Mouse (Mus musculus): ENCODE data around the gene Fam83b. TPM values are rescaled to one million over a fixed set of nuclear protein-coding genes. Genes with fewer than 3 reads are reported as not detected.

Fam83b gene
- polyA plus RNA-seq, 1 experiment from 2014 or later, result 0.06 TPM

DNA sequence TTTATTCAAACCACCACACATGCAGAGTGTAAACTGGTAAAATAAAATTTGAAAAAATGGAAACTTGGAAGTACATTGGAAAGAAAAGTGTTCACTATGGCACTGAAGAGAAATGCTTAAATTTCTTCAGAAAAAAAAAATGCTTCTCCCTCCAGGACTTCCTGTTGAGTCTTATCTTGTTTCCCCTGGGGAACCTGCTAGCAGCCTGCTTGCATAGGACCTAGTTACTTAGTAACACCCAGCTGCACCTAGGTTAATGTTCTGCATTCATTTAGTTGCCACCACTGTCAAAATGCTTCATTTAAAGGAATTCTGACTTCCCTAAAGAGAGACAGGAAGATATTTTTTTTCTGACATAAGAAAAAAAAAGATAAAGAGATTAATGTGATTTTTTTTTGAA, 61.3 kb downstream of the Fam83b start:
- no peak overlapping the region for H3K4me2 ChIP-seq
- no peak overlapping the region for H3K27ac ChIP-seq
- H3K27me3 ChIP-seq (replicated peaks), result no peaks in the 10 kb centered on the region
- ATAC-seq (replicated peaks), result no peak
- H3K4me3 ChIP-seq, result no peak overlapping the region
- H3K4me1 ChIP-seq, result no peaks in the 10 kb centered on the region
- no peaks in the 10 kb centered on the region for H3K36me3 ChIP-seq (replicated peaks)
- H3K9ac ChIP-seq, result no peak overlapping the region
- H3K9me3 ChIP-seq, result no peaks in the 10 kb centered on the region

DNA sequence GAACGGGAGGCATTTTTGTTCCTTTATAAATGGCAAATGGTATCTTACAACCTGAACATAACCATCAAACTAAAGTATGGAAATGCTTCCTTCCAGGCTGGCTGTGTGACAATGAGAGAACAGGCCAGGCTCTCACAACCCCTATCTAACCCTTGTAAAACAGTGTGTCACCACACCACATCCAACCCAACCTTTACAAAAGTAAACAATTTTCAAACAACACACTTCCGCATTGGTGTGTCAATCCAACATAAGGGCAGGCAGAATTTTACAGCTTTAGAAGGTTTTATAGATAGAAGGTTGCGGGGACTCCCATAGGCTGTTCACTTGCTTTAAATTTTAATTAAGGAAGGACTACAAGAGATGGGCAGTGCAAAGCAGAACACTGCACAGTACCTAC, 77.2 kb downstream of the Fam83b start:
- Histone ChIP-seq H3K4me1 (no peaks in the 10 kb centered on the region), H3K9ac (no peak overlapping the region), H3K36me3 (replicated peaks) (no peaks in the 10 kb centered on the region), H3K9me3 (no peaks in the 10 kb centered on the region; the same call in 1 of the 2 replicates), H3K27ac (no peak overlapping the region), H3K4me3 (no peak overlapping the region), H3K27me3 (replicated peaks) (no peaks in the 10 kb centered on the region), H3K4me2 (no peak overlapping the region)
- 92% methylated on average over 3 of the region's 3 CpGs for WGBS
- no peak for ATAC-seq (replicated peaks)

DNA sequence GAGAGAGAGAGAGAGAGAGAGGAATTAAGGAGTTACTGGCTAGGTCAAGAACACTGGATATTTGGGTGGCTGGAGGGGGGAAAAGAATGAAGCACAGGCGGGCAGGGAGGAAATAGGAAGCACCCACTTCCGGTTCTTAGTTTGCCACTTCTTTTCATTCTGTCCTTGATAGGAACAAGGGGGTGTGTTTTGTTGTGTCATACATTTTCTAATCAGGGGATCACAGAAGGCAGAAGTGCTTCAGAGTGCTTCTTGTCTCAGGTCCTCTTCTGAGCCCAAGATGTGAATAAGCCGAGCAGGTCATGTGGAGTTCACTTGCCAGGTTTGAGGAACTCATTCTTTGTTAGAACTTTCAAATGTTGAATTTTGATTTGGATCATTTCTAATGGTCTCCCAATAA, 86.8 kb downstream of the Fam83b start:
- Histone ChIP-seq H3K27ac (no peak overlapping the region), H3K4me1 (no peaks in the 10 kb centered on the region), H3K36me3 (replicated peaks) (no peaks in the 10 kb centered on the region), H3K27me3 (replicated peaks) (no peaks in the 10 kb centered on the region), H3K9ac (no peak overlapping the region), H3K4me3 (no peak overlapping the region), H3K4me2 (no peak overlapping the region), H3K9me3 (no peaks in the 10 kb centered on the region)
- WGBS, result 84% methylated on average over 3 of the region's 3 CpGs
- no peak for ATAC-seq (replicated peaks)

DNA sequence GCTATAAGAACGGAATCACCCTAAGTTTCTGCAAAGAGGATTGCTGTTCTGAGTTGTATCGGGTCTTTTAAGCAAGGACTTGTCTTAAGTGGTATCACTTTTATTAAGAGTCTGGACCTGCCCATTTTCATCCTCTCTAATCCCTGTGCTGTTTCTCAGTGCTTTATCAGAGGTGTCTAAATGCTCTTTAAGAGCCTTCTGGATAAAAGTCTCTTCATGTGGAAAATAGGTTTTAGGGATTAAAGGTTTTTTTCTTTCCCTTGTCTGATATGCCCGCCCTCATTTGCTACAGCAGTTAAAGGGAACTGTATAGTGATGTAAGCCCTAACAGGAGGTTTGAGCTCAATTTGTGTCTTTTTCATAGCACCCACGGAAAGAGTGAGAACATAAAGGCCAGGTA, 97.4 kb downstream of the Fam83b start:
- no peak overlapping the region for H3K4me2 ChIP-seq
- no peak overlapping the region for H3K9ac ChIP-seq
- no peaks in the 10 kb centered on the region for H3K36me3 ChIP-seq (replicated peaks)
- H3K27me3 ChIP-seq (replicated peaks), result no peaks in the 10 kb centered on the region
- no peak overlapping the region for H3K27ac ChIP-seq
- no peaks in the 10 kb centered on the region for H3K4me1 ChIP-seq
- H3K4me3 ChIP-seq, result no peak overlapping the region
- 23% methylated on average over 4 of the region's 4 CpGs for WGBS
- ATAC-seq (replicated peaks), result no peak
- H3K9me3 ChIP-seq, result no peaks in the 10 kb centered on the region

DNA sequence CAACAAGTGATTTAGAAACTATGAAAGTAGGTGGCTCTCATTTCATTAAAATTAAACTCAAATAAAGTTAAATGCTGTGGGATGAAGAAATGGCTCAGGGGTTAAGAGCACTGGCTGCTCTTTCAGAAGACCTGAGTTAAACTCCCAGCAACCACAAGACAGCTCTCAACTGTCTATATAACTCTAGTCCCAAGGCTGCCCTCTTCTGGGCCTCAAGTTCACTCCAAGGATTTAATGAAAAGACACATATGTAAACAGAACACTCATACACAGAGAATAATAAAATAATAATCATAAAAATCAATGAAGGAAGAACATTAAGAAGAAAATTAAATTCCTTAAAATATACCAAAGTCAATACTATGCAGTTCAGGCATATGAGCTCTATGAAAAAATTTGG, 105.4 kb downstream of the Fam83b start:
- H3K4me2 ChIP-seq, result no peak overlapping the region
- H3K9me3 ChIP-seq, result no peaks in the 10 kb centered on the region
- no peak overlapping the region for H3K9ac ChIP-seq
- no peaks in the 10 kb centered on the region for H3K36me3 ChIP-seq (replicated peaks)
- no peak for ATAC-seq (replicated peaks)
- H3K27ac ChIP-seq, result no peak overlapping the region
- H3K4me1 ChIP-seq, result no peaks in the 10 kb centered on the region
- H3K4me3 ChIP-seq, result no peak overlapping the region
- no peaks in the 10 kb centered on the region for H3K27me3 ChIP-seq (replicated peaks)

DNA sequence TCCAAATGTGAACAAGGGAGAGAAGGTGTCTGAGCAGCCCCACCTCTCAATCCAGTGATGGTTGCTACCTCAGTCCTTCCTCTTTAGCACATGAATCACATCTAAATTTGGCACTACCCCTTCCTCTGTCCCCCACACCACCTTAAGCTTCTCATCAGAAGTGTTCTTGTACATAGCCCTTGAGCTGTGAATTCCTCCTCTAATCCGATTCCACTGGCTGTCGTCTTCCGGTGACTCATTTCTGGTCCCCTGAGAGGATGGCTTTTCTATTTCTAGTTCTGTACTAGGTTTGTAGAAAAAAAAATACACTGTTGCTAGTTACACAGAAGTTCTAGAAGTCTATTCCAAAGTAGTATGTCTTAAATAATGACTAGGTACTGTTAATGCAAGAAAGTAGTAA, 111.2 kb downstream of the Fam83b start:
- no peaks in the 10 kb centered on the region for H3K36me3 ChIP-seq (replicated peaks)
- no peaks in the 10 kb centered on the region for H3K4me1 ChIP-seq
- H3K9me3 ChIP-seq, result no peaks in the 10 kb centered on the region
- H3K9ac ChIP-seq, result no peak overlapping the region
- ATAC-seq (replicated peaks), result no peak
- 89% methylated on average over 3 of the region's 3 CpGs for WGBS
- no peak overlapping the region for H3K4me3 ChIP-seq
- no peak overlapping the region for H3K27ac ChIP-seq
- no peak overlapping the region for H3K4me2 ChIP-seq
- H3K27me3 ChIP-seq (replicated peaks), result no peaks in the 10 kb centered on the region

Other genes with a start within 250 kb of the Fam83b start
- 7.3 and 10.2 TPM in 2 replicates for gene Hcrtr2, start 243.3 kb downstream of the Fam83b start, polyA plus RNA-seq (2015; fragmentation: Nextera tagmentation; extraction: Ambion mirVana)

All from midbrain, embryonic 15.5 days (tissue).